Mouse (Mus musculus) c-Kit-positive CD71-positive TER-119-negative erythroid progenitor cells, embryonic 14.5 days (primary cell): ENCODE results near the gene Capn5.
"Not testable (repeated sequence)": the region's sequence is repeated elsewhere in the genome, so short reads cannot be mapped to it uniquely, and the experiment has no call there.

Experiments used
- DNase-seq: peaks from one replicate; pipeline ENCODE4 v3.0.0-alpha.2; 2013; ENCODE audit warnings: low read depth

Capn5 gene

DNA sequence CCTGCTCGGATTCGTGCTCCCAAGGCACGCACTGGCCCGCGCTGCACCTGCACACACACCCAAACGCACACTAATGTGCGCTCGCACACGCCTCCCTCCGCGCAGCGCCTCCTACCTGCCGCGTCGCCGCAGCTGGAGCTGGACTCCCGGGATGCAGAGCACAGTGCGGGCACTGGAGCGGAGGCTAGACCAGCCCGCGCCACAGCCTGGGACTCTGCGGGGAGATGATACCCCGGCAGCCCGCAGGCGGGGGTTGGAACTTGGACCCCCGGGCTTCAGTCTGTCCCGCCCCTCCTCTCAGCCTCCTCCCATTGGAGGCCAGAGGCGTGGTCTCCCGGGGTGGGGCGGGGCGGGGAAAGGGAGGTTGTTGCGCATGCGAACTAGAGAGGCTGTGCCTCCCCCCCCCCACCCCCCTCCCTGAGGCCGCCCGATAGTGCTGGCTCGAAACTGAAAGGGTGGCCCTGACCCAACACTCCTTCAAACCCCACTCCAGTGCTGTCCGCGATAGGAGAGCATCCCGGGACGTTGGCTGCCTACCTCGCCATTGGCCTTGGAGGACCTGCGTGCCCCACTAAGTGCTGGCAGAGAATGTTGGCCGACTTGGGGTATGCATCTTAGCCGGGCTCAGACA, at the start of gene Capn5:
Capn5 (minus strand) TSS at position 346 of the 631 bp plus-strand sequence.
- peak; percentile 78 for DNase-seq

DNA sequence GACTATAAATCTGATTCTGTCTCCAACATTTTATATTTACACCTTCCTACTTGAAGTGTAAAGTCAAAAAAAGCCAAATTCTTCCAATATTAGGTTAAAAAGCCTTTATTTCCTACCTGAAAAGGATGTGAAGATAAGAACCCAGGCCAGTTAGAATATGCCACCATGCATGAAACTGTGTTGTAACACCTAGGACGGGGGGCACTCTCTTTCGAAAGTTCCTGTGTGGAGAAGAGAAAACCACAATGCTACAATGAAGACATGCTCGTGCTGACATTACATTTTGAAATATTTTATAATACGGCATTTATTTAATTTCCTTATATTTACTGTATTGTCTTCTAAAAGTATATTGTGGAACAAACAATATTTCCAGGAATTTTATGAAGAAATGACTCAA, 45.7 kb upstream of the Capn5 start:
- no peak for DNase-seq

DNA sequence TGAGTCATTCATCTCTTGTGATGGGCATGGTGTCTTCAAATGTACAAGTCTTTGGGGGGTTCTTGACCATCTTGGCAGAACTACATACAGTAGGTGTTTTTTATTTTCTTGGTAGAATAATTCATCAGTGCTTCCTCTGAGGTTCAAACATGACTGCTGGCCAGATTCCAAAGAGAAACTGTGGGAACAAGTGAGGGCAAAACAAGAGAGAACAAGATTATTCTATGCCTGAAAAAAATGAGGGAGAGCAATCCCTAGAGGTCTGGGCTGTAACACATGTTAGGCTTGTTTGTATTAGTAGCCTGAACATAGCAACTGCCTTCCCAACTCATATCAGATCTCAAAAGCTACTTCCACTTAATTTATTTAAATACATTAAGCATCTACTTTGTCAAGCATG, 38.6 kb upstream of the Capn5 start:
- DNase-seq: no peak

DNA sequence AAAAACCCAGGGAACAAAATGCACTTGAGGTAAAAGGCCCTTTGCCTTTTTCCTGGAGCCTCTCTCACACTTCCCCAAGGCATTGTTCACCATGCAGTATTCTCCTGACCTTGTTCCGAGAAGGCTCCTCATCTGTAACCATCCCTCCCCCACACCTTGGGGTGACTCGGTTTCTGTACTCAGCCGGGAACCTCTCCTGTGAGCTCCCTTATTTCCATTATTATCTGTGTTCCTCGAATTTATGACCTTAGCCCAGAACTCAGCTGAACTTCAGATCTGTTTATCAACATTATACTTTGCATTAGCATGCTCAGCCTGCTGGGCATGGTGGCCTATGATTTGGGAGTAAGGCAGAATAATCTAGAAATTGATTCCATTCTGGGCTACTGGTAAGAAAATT, 24.9 kb upstream of the Capn5 start:
- DNase-seq: no peak

DNA sequence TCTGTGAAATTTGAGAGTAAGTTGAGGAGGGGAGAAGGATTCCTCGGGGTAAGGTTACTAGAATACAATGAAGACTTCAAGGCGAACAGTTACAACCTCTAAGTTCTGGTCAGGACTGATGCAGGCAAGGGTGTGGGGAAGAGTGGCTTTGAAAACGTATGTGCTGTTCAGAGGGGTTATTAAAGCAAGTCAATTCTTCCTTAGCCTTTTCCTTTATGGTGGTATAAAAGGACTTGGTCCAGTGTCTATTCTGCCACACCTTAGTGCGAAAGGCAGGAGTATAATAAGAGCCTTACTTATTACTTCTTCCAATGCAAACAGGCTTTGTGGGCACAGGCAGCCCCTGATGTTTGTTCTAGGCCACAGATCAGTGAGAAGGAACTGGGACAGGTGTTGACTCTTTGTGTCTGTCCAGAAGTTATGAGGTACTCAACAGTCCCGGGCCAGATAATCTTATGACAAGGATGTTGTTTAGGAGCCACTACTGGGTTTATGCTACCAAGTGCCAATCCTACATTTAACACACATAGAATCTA, 23.5 kb upstream of the Capn5 start:
- no peak for DNase-seq

DNA sequence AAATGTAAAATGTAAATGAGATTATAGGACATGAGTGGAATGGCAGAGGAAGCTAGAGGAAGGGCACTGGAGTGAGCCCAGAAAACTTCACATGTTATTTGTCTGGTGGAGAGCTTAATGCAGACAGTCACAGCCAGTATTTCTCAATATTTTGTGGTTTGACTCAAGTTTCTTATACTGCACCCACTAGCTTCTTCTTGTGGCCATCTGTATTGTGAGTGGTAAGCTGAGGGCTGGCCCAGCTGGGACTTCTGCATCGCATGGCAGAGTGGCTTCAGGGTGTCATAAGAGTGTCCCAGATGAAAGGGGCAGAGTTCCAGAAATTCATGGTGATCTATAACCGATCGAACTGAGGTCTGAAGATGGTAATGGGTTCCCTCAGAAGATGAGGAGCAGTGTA, 22.3 kb upstream of the Capn5 start:
- no peak for DNase-seq

DNA sequence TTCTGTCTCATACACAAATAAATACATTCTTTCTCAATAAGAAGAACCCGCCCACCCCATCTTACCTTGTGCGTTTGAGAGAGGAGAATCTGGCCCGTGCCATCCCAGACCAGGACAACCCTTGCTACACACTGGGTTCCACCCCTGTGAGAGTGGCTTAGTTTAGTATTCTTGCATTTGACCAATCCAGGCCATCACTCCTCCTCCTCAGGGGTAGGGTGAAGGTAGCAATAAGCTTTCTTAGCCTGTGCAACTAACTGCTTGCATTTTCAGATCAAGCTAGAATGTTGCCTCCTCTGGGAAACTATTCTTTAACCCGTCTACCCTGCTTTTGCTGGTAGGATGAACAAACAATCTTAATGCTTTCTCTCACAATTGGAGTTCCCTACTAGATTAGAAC, 21.3 kb upstream of the Capn5 start, which contains the start of gene B3gnt6:
B3gnt6 (minus strand) TSS at position 101 of the 400 bp plus-strand sequence.
- no peak for DNase-seq

DNA sequence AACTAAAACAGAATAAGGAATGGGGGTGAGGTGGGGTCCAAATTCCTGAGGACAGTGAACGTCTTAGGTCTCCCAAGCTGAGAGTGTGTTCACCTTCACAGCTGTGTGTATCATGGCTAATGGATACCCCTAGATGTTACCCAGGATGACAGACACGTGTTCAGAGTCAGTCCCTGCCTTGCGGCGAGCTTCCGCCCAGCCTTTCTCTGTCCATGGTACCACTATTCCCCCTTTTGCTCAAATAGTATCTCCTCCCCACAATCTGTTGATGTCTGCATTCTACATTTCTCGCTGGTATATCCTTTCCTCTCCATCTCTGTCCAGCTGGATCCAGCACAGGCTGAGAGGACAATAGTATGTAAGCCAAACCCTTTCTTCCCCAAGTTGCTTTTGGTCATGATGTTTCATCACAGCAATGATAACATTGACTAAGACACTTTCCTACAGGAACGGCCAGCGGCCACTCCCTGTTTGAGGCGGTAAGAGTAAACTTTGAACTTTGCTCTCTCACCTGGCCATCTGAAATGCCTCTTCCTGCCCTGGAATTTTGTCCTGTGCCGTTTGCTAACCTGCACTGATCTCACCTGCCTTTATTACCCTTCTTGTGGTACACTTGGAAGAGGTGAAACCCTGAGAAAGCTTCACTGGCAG, 17.2 kb upstream of the Capn5 start:
- DNase-seq: no peak

DNA sequence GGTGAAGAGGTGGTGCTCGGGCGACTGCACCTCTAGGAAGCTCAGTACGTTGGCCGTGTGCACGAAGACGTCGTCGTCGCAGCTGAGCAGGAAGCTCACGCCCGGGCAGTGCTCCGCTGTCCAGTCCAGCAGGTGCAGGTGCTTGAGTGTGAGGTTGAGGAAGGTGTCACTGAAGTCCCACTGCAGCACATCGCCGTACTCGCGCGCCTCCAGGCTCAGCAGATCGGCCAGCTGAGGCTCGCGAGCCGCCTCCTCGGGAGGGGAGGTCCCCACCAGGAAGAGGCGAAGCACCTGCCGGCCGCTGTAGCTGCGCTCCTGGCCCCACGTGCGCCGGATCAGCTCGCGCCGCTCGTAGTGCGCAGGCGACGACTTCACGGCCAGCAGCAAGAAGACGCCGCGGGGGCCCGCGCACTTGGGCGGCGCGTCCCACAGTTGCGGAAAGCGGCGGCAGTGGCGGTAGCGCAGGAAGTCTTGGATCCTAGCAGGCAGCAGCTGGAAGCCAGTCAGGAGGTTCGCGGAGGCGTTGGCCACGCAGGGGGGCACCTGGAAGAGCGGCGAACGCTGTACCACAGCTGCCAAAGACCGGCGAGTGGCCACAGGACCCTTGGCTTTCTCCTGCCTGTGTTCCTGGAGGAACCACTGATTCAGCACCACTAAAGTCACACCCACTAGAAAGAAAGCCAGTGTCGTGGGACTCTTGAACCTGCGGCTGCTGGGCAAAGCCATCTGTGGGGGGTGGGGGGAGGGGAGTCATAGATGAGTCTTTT, 16.1 kb upstream of the Capn5 start:
- DNase-seq: no peak

DNA sequence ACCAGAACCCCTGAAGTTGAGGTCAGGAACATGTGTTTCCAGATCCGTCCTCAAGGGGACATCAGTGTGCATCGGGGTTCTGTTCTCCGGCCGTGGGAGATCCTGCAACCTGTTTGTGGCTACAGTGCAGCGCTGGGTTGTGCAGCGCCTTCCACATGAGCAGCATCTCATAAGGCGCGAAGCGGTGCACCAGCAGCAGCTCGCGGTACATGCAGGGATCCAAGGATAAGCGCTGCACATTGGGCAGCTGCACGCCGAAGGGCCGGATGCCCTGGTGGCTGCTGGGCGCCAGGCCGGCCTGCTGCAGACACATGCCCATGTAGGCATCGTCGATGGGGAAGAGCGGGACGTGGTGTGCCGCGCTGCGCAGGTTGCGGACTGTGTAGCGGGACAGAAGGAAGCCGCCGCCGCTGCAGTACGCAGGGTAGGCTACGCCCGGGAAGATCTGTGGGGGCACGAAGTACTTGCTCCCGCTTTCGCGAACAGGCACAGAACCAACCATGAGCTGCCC, 15.5 kb upstream of the Capn5 start:
- DNase-seq: no peak

DNA sequence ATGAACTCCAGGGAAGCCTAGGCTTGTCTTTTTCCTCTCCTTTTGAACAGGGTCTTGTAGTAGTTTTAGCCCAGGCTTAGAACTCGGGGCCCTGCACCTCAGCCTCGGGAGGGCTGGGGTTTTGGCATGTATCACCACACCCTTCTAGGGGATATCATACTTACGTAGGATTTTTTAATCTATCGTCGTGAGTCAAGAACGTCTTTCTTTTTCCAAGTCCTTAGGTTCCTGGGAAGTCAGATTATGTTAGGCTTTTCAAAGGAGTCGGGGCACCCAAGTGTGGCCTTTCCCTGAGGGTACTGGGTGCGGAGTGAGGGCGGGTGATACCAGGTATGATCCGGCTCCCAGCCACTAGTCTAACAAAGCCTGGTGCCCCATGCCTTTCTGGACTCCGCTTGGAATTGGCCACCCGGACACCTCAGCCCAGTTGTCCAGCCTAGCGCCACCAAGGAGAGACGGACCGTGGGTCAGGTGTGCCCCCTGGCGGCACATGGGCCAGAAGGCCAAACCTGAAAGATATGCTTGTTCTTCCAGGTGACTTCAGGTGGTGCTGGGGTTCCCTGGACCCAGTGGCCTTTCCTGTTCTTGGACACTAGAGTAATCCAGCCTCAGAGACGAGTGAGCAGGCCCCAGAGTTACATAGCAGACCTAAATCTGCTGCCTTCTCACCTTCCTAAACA, 13.6 kb upstream of the Capn5 start:
- no peak for DNase-seq

DNA sequence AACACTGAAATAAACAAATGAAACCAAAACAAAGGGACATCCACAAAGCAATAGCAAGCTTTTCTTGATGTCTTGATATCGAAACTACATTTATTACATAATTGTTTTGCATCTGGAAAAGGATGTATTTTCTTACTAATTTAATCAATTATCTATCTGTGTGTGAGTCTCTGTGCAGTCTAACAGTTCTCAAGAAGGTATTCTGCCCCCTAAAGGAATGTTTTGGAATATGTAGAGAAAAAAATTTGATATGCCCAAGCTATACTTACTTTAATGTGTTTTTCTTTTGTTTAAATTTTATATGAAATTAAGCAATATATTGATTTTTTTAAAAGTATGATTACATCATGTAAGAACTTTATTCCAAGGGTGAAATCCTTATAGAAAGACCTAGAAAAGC, 12.5 kb upstream of the Capn5 start:
- no peak for DNase-seq

DNA sequence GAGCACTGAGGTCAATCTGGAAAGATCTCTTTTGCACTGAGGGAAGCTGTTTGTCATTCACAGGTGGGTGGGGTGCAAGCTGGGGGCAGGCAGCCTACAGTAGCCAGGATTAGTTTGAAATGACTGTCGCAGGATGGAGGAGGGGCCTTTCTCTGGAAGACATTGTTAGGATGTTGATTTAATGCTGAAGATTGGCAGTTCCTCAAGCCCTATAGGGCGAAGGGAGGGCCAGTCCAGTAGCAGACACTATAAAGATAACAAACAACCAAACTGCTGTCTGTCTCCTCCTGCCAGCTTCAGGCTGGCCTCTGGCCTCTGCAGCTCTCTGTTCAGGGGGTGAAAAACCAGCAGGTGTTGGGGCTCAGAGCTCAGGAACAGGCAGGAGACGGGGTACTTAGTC, 11.7 kb upstream of the Capn5 start:
- DNase-seq: no peak

DNA sequence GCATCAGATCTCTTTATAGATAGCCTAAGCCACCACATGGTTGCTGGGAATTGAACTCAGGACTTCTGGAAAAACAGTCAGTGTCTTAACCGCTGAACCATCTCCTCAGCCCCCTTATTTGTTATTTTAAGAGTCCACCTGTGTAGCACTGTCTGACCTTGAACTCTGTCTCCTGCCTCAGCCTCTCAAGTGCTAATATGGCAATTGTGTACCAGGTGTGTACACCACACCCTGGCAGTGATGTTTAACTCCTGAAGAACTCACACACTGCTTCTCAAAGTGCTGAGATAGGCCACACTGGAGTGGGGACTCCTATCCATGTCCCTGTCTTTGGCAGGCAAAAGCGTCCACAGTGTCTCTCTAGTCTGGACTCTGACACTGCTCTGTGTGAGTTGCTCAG, 10.6 kb upstream of the Capn5 start:
- no peak for DNase-seq

DNA sequence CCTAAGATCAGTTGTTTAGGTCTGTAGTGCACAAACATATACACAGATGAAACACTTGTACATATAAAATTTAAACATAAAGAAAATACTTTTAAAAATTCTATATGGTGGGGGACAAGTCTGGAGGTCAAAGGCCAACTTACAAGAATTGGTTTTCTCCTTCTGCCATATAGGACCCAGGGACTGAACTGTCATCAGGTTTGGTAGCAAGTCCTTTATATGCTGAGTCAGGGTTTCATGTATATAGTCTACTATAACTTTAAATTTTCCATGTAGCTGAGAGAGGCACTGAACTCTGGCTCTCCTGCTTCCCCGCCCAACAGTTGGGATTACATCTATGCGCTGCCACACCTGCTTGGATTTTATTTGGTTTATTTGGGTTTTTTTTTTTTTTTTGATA, 10.2 kb upstream of the Capn5 start:
- no peak for DNase-seq

DNA sequence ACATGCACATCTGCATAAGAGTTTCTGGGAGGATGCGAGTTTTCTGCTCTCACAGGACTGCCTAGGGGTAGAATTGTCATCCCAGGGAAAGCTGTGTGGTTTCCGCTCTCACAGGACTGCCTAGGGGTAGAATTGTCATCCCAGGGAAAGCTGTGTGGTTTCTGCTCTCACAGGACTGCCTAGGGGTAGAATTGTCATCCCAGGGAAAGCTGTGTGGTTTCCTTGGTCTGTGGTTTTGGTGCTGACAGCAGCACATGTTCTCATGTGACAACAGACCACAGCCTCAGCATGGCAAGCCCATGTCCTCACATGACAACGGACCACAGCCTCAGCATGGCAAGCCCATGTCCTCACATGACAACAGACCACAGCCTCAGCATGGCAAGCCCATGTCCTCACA, 9.3 kb upstream of the Capn5 start:
- DNase-seq: not testable (repeated sequence)

DNA sequence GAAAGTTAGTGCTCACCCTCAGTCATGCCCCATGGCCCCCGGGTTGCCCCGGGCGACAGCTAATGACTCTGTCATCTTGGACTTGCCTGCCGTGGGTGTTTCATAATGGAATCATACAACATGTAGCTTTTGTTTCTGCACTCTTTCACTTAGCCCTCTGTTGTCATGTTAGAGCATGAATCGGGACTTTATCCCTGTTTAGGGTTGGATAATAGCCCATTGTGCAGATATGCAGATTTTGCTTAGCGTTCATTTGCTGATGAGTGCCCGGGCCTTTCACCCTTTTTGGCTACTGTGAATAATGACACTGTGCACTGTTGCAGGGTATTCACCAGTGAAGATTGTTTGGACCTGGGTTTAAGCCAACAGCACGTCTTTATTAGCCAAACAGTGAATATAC, 8.6 kb upstream of the Capn5 start:
- no peak for DNase-seq

DNA sequence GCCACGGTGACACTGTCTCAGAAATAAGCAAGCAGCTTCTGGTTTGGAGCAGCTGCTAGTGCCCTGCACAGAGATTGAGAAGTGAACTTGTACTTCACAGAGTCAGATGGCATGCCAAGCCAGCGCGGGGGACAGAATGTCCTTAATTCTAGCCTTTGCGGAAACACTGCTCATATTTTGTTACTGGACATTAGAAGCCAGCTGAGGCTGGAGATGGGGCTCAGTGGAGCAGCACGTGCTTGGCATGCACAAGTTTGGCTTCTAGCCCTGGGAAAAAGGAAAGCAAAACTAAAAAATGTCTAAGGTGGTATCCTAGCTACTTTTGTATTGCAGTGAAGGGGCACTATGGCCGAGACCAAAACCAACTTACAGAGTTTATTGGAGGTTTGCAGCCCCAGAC, 7.3 kb upstream of the Capn5 start:
- DNase-seq: no peak

DNA sequence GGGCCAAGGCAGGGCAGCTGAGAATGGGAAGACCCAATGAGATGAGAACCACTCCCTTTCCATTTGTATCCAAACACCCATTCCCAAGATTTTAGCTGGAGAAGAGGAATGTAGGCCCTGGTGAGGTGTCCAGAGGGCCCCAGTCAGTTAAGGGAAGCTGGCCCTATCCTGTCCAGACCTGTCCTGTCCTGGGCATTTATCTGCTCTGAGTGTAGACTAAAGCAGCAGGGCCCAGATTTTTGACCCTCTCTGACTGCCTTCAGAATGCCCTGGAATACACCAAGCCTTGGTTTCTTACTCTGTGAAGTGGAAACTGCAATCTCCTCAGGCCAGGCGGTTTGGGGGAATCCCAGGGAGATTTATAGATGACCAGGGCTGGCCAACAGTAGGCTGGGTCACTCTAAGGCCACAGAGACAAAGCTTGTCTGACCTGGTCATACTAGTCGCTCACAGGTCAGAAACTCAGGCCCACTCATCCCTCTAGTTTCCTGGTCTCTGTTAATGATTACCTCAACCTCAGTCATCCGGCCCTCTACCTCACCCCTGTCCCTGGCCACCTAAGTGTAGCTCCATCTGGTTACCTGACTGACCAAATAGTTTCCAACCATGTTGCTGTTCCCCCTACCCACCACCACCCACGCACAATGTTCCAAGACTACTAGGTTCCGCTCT, 622 bp upstream of the Capn5 start:
- no peak for DNase-seq

DNA sequence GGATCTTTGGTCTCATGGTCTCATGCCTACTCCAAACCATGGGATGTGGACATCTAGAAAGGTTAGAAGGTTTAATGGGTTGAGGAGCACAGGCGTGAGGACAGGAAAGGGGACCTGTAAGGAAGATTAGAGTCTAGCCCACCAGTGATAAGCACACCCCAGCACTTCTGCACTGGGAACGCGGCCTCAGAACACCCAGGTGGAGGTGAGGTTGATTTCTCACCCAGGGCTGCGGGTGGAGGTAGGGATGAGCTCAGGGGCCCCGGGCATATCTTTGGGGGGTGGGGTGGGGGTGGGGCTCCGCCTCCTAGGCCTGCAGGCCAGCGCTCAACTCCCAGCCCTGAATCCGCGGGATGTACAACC, 527 bp downstream of the Capn5 start:
- no peak for DNase-seq

DNA sequence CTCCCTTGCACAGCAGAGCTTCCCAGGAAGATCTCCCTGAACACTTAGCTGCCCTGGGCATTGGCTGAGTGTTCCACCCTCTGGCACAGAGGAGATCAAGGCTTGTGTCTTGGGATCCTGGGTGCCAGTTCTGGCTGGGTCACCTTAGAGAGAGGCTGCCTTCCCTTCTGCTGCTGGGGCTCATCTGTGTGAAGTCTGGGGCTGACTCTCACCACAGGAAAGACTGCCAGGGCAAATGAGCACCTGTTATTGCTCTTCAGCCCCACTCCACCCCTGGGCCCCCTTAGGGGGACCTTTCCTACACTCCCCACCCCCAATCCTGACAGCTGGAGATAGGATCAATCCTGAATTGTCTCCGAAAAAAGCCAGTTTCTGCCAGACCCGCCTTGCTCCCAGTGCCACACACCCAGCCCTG, 996 bp downstream of the Capn5 start:
- DNase-seq: no peak
